Mouse (Mus musculus): Measurements from ENCODE around the gene Eipr1. TPM values are rescaled to one million over a fixed set of nuclear protein-coding genes. Genes with fewer than 3 reads are reported as not detected.

Eipr1 gene
- polyA plus RNA-seq, 1 experiment: 18.4 TPM

GRCm38 (mm10) chr12:28887712-28888111, 136.1 kb downstream of the Eipr1 start:
- Histone ChIP-seq H3K36me3 (ENCODE audit: control insufficient read depth, insufficient read depth, low read length, poor library complexity, severe bottlenecking) (no peaks in the 10 kb centered on the region), H3K4me3 (ENCODE audit: low read depth, low read length) (no peak overlapping the region), H3K4me1 (ENCODE audit: control insufficient read depth, insufficient read depth, low read length) (no peaks in the 10 kb centered on the region), H3K27me3 (ENCODE audit: control insufficient read depth, insufficient read depth, low read length, poor library complexity, severe bottlenecking) (no peaks in the 10 kb centered on the region), H3K9ac (ENCODE audit: low read depth, poor library complexity, severe bottlenecking) (no peak overlapping the region), H3K27ac (ENCODE audit: insufficient read depth, low read length) (no peak overlapping the region), H3K9me3 (replicated peaks; ENCODE audit: control insufficient read depth, insufficient read depth, low read length, poor library complexity, severe bottlenecking) (no peaks in the 10 kb centered on the region)
- TF ChIP-seq POLR2A (IDR thresholded peaks at IDR 0.05; ENCODE audit: insufficient read depth, low read length) (no peak), CTCF (IDR thresholded peaks at IDR 0.05; ENCODE audit: low read depth, low read length) (no peak), EP300 (IDR thresholded peaks at IDR 0.05; ENCODE audit: insufficient read depth, low read depth, low read length) (no peak)

DNA sequence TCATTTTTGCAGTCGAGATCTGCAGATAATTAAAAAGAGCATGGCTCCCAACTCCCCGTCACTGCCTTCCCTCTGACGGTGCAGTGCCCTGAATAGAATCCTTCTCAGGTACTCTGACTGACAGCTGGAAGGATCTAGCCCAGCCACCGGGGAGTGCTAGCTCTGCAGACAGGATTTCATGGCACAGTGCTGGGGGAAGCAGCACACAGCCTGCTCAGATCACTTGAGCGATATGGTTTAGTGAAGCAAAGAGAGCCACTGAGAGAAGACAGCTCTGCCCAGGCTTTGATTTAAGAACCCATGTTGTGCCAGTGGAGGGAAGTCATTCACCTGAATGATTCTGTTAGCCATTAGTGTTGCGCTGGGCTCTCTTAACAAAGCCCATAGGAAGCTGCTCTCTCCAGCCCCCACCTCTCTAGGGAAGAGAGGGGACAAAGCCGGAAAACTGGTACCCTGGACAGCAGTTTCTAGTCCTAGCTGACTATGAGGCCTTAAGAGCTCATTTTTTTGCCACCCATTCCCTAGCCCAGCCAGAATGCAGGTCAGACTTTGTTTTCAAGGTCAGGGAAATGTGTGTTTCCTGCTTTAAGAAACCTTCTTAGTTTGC, 137.6 kb downstream of the Eipr1 start:
- Histone ChIP-seq H3K9ac (ENCODE audit: low read depth, poor library complexity, severe bottlenecking) (no peak overlapping the region), H3K9me3 (replicated peaks; ENCODE audit: control insufficient read depth, insufficient read depth, low read length, poor library complexity, severe bottlenecking) (no peaks in the 10 kb centered on the region), H3K27ac (ENCODE audit: insufficient read depth, low read length) (no peak overlapping the region), H3K36me3 (ENCODE audit: control insufficient read depth, insufficient read depth, low read length, poor library complexity, severe bottlenecking) (no peaks in the 10 kb centered on the region), H3K4me1 (ENCODE audit: control insufficient read depth, insufficient read depth, low read length) (no peaks in the 10 kb centered on the region), H3K4me3 (ENCODE audit: low read depth, low read length) (no peak overlapping the region), H3K27me3 (ENCODE audit: control insufficient read depth, insufficient read depth, low read length, poor library complexity, severe bottlenecking) (no peaks in the 10 kb centered on the region)
- TF ChIP-seq POLR2A (IDR thresholded peaks at IDR 0.05; ENCODE audit: insufficient read depth, low read length): no peak
- no peak for TF ChIP-seq EP300 (IDR thresholded peaks at IDR 0.05; ENCODE audit: insufficient read depth, low read depth, low read length)
- TF ChIP-seq CTCF (IDR thresholded peaks at IDR 0.05; ENCODE audit: low read depth, low read length): no peak

DNA sequence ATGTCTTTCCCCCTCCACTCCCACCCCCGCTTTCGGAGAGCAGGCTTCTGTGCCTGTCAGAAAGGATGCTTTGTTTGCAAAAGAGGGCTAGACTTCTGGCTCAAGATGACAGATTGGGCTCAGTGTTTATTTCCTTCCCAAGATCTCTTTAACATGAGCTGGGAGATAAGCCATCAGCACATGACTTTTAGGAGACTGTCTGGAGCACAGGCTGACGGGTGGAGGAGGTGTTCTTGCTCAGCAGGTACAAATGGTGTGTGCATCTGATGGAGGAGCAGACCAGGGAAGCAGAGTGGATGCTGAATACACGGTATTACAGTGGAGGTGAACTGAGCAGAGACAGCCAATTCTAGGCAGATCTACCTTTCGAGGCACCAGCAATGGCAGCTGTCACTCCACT, 139.9 kb downstream of the Eipr1 start:
- no peak overlapping the region for H3K27ac ChIP-seq (ENCODE audit: insufficient read depth, low read length)
- H3K4me3 ChIP-seq (ENCODE audit: low read depth, low read length): no peak overlapping the region
- no peak overlapping the region for H3K9ac ChIP-seq (ENCODE audit: low read depth, poor library complexity, severe bottlenecking)
- no peaks in the 10 kb centered on the region for H3K36me3 ChIP-seq (ENCODE audit: control insufficient read depth, insufficient read depth, low read length, poor library complexity, severe bottlenecking)
- H3K9me3 ChIP-seq (replicated peaks; ENCODE audit: control insufficient read depth, insufficient read depth, low read length, poor library complexity, severe bottlenecking): no peaks in the 10 kb centered on the region
- TF ChIP-seq POLR2A (IDR thresholded peaks at IDR 0.05; ENCODE audit: insufficient read depth, low read length) (no peak), CTCF (IDR thresholded peaks at IDR 0.05; ENCODE audit: low read depth, low read length) (no peak), EP300 (IDR thresholded peaks at IDR 0.05; ENCODE audit: insufficient read depth, low read depth, low read length) (no peak)
- no peaks in the 10 kb centered on the region for H3K27me3 ChIP-seq (ENCODE audit: control insufficient read depth, insufficient read depth, low read length, poor library complexity, severe bottlenecking)
- H3K4me1 ChIP-seq (ENCODE audit: control insufficient read depth, insufficient read depth, low read length): no peaks in the 10 kb centered on the region

DNA sequence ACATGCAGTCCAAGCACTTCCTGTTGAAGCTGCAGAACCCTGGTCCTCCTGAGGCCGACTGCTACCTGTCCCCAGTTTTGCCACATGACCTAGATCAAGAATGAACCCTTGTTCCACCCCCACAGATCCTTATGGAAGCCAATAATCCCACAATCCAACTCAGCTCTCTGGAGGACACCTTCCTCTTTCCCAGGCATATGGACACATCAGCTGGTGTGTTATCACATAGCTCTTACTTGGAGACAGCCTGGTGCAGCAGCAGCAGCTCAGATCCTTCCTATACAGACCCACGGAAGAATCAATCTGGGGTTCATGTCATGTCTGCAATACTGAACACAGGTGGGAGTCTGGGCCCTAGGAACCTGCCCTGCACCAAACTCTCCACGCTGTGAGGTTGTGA, 145.0 kb downstream of the Eipr1 start:
- TF ChIP-seq POLR2A (IDR thresholded peaks at IDR 0.05; ENCODE audit: insufficient read depth, low read length): no peak
- no peak for TF ChIP-seq EP300 (IDR thresholded peaks at IDR 0.05; ENCODE audit: insufficient read depth, low read depth, low read length)
- TF ChIP-seq CTCF (IDR thresholded peaks at IDR 0.05; ENCODE audit: low read depth, low read length): no peak
- no peak overlapping the region for H3K4me3 ChIP-seq (ENCODE audit: low read depth, low read length)

GRCm38 (mm10) chr12:28898307-28898706, 146.7 kb downstream of the Eipr1 start:
- TF ChIP-seq CTCF (IDR thresholded peaks at IDR 0.05; ENCODE audit: low read depth, low read length): no peak
- TF ChIP-seq EP300 (IDR thresholded peaks at IDR 0.05; ENCODE audit: insufficient read depth, low read depth, low read length): no peak
- TF ChIP-seq POLR2A (IDR thresholded peaks at IDR 0.05; ENCODE audit: insufficient read depth, low read length): no peak
- Histone ChIP-seq H3K36me3 (ENCODE audit: control insufficient read depth, insufficient read depth, low read length, poor library complexity, severe bottlenecking) (no peaks in the 10 kb centered on the region), H3K9ac (ENCODE audit: low read depth, poor library complexity, severe bottlenecking) (no peak overlapping the region), H3K27ac (ENCODE audit: insufficient read depth, low read length) (no peak overlapping the region), H3K9me3 (replicated peaks; ENCODE audit: control insufficient read depth, insufficient read depth, low read length, poor library complexity, severe bottlenecking) (no peaks in the 10 kb centered on the region), H3K4me3 (ENCODE audit: low read depth, low read length) (no peak overlapping the region), H3K27me3 (ENCODE audit: control insufficient read depth, insufficient read depth, low read length, poor library complexity, severe bottlenecking) (no peaks in the 10 kb centered on the region), H3K4me1 (ENCODE audit: control insufficient read depth, insufficient read depth, low read length) (no peaks in the 10 kb centered on the region)

More for the DNA sequence above, 145.0 kb downstream of the Eipr1 start:
- no peaks in the 10 kb centered on the region for H3K36me3 ChIP-seq (ENCODE audit: control insufficient read depth, insufficient read depth, low read length, poor library complexity, severe bottlenecking)
- H3K9ac ChIP-seq (ENCODE audit: low read depth, poor library complexity, severe bottlenecking): no peak overlapping the region
- H3K27me3 ChIP-seq (ENCODE audit: control insufficient read depth, insufficient read depth, low read length, poor library complexity, severe bottlenecking): no peaks in the 10 kb centered on the region
- no peaks in the 10 kb centered on the region for H3K4me1 ChIP-seq (ENCODE audit: control insufficient read depth, insufficient read depth, low read length)
- H3K27ac ChIP-seq (ENCODE audit: insufficient read depth, low read length): no peak overlapping the region
- no peaks in the 10 kb centered on the region for H3K9me3 ChIP-seq (replicated peaks; ENCODE audit: control insufficient read depth, insufficient read depth, low read length, poor library complexity, severe bottlenecking)

DNA sequence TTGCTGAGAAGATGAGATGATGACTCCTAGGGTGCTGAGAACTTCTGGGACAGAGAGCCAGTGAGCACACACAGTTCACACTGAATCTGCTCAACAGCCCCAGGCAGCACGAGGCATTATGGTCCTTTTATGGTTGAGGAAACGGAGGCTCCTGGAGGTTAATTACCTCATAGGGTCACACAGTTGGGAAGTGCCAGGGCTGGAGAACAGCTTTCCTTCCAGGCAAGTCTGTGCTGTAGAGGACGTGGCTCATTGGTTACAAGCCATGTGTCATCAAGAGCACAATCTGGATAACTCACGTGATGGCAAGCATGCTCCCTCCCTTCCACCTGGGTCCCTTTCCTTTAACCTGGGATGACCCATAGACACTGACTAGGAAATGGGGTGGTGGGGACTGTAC, 148.1 kb downstream of the Eipr1 start:
- Histone ChIP-seq H3K27ac (ENCODE audit: insufficient read depth, low read length) (no peak overlapping the region), H3K27me3 (ENCODE audit: control insufficient read depth, insufficient read depth, low read length, poor library complexity, severe bottlenecking) (no peaks in the 10 kb centered on the region)

More for the DNA sequence above, 148.1 kb downstream of the Eipr1 start:
- TF ChIP-seq EP300 (IDR thresholded peaks at IDR 0.05; ENCODE audit: insufficient read depth, low read depth, low read length): no peak
- TF ChIP-seq POLR2A (IDR thresholded peaks at IDR 0.05; ENCODE audit: insufficient read depth, low read length): no peak
- TF ChIP-seq CTCF (IDR thresholded peaks at IDR 0.05; ENCODE audit: low read depth, low read length): no peak
- Histone ChIP-seq H3K4me1 (ENCODE audit: control insufficient read depth, insufficient read depth, low read length) (no peaks in the 10 kb centered on the region), H3K4me3 (ENCODE audit: low read depth, low read length) (no peak overlapping the region), H3K36me3 (ENCODE audit: control insufficient read depth, insufficient read depth, low read length, poor library complexity, severe bottlenecking) (no peaks in the 10 kb centered on the region), H3K9ac (ENCODE audit: low read depth, poor library complexity, severe bottlenecking) (no peak overlapping the region), H3K9me3 (replicated peaks; ENCODE audit: control insufficient read depth, insufficient read depth, low read length, poor library complexity, severe bottlenecking) (no peaks in the 10 kb centered on the region)

Data from ES-Bruce4 (cell line).